Mouse (Mus musculus) ES-Bruce4 (cell line): ENCODE results near the gene Slc7a8. TPM values are rescaled to one million over a fixed set of nuclear protein-coding genes. Genes with fewer than 3 reads are reported as not detected.

Experiments used
- H3K27ac ChIP-seq: 2 replicates; pipeline ENCODE4 v1.5.1; 2012; ENCODE audit warnings: low read length, inconsistent platforms; ENCODE audit not compliant: insufficient read depth
- H3K27me3 ChIP-seq: 2 replicates; pipeline ENCODE4 v1.6.1; 2012; ENCODE audit warnings: mild to moderate bottlenecking, low read length, inconsistent platforms; ENCODE audit not compliant: control insufficient read depth, poor library complexity, insufficient read depth, severe bottlenecking
- H3K36me3 ChIP-seq: 2 replicates; pipeline ENCODE4 v1.6.1; 2012; ENCODE audit warnings: inconsistent platforms, mild to moderate bottlenecking, low read length, moderate library complexity; ENCODE audit not compliant: control insufficient read depth, poor library complexity, insufficient read depth, severe bottlenecking
- H3K4me1 ChIP-seq: one replicate; pipeline ENCODE4 v1.8.1; 2011; ENCODE audit warnings: low read length; ENCODE audit not compliant: control insufficient read depth, insufficient read depth
- H3K4me3 ChIP-seq: 2 replicates; pipeline ENCODE4 v1.5.1; 2011; ENCODE audit warnings: low read depth, mild to moderate bottlenecking, low read length
- H3K9ac ChIP-seq: 2 replicates; pipeline ENCODE4 v1.6.1; 2012; ENCODE audit warnings: low read depth, mild to moderate bottlenecking, inconsistent platforms; ENCODE audit not compliant: poor library complexity, severe bottlenecking
- H3K9me3 ChIP-seq: replicated peaks from 2 replicates; pipeline ENCODE4 v1.6.1; 2012; ENCODE audit warnings: mild to moderate bottlenecking, low read length, inconsistent platforms; ENCODE audit not compliant: control insufficient read depth, poor library complexity, insufficient read depth, severe bottlenecking
- CTCF ChIP-seq: IDR thresholded peaks from one replicate; pipeline ENCODE4 v1.8.1; 2011; ENCODE audit warnings: low read depth, low read length
- EP300 ChIP-seq: IDR thresholded peaks from 2 replicates; pipeline ENCODE4 v1.6.1; 2011; ENCODE audit warnings: low read depth, low read length; ENCODE audit not compliant: insufficient read depth
- POLR2A ChIP-seq: IDR thresholded peaks from one replicate; pipeline ENCODE4 v1.8.1; 2011; ENCODE audit warnings: low read length; ENCODE audit not compliant: insufficient read depth
- polyA plus RNA-seq: library from polyadenylated mRNA; stranded (reverse); fragments of >200 nt; gene quantifications from 2 replicates; pipeline ENCODE4 v1.2.4, GENCODE M21; 2011; ENCODE audit warnings: low read depth; ENCODE audit not compliant: missing spikeins, insufficient read depth, insufficient read length

Gene Slc7a8
- polyA plus RNA-seq, 1 experiment, result 2.0 TPM

- H3K4me1 ChIP-seq, result no peaks in the 10 kb centered on the region
- H3K27me3 ChIP-seq, result no peaks in the 10 kb centered on the region
- TF ChIP-seq EP300 (no peak), CTCF (no peak), POLR2A (no peak)
- no peak overlapping the region for H3K4me3 ChIP-seq
- no peaks in the 10 kb centered on the region for H3K36me3 ChIP-seq
- H3K9ac ChIP-seq, result no peak overlapping the region
- H3K9me3 ChIP-seq, result no peaks in the 10 kb centered on the region; the same call in 1 of the 2 replicates
- no peak overlapping the region for H3K27ac ChIP-seq
These were observed 44.9 kb downstream of the Slc7a8 start for GRCm38 (mm10) chr14:54736555-54737552.

GRCm38 (mm10) chr14:54735221-54735620 lies 46.5 kb downstream of the Slc7a8 start:
- Histone ChIP-seq H3K36me3 (no peaks in the 10 kb centered on the region), H3K9ac (no peak overlapping the region), H3K4me1 (no peaks in the 10 kb centered on the region), H3K9me3 (no peaks in the 10 kb centered on the region; the same call in 1 of the 2 replicates), H3K27ac (no peak overlapping the region), H3K27me3 (no peaks in the 10 kb centered on the region), H3K4me3 (no peak overlapping the region)
- TF ChIP-seq EP300 (no peak), CTCF (no peak), POLR2A (no peak)

GRCm38 (mm10) chr14:54734004-54734403 lies 47.7 kb downstream of the Slc7a8 start:
- Histone ChIP-seq H3K36me3 (no peaks in the 10 kb centered on the region), H3K9me3 (no peaks in the 10 kb centered on the region; the same call in 1 of the 2 replicates), H3K27ac (no peak overlapping the region), H3K4me1 (no peaks in the 10 kb centered on the region), H3K9ac (no peak overlapping the region), H3K27me3 (no peaks in the 10 kb centered on the region), H3K4me3 (no peak overlapping the region)
- TF ChIP-seq EP300 (no peak), POLR2A (no peak), CTCF (no peak)

- H3K9me3 ChIP-seq, result no peaks in the 10 kb centered on the region; the same call in 1 of the 2 replicates
- H3K36me3 ChIP-seq, result no peaks in the 10 kb centered on the region
- no peak for TF ChIP-seq CTCF
- no peak overlapping the region for H3K4me3 ChIP-seq
- no peak overlapping the region for H3K9ac ChIP-seq
- H3K27ac ChIP-seq, result no peak overlapping the region
- no peaks in the 10 kb centered on the region for H3K4me1 ChIP-seq
- no peaks in the 10 kb centered on the region for H3K27me3 ChIP-seq
These were observed 49.5 kb downstream of the Slc7a8 start for GRCm38 (mm10) chr14:54732206-54732605.

- Histone ChIP-seq H3K4me1 (no peaks in the 10 kb centered on the region), H3K36me3 (no peaks in the 10 kb centered on the region), H3K27ac (no peak overlapping the region), H3K27me3 (no peaks in the 10 kb centered on the region), H3K9ac (no peak overlapping the region), H3K4me3 (no peak overlapping the region), H3K9me3 (no peaks in the 10 kb centered on the region; the same call in 1 of the 2 replicates)
- TF ChIP-seq CTCF (no peak), EP300 (no peak), POLR2A (no peak)
These were observed 51.4 kb downstream of the Slc7a8 start for GRCm38 (mm10) chr14:54730305-54730704.
